Mouse (Mus musculus) thymus, adult 2 months (tissue): ENCODE measurements at regions not wholly inside any gene's neighbourhood (a gene's known extent, or its start where the extent isn't known, plus 50 kb on each side); places are given as distances from the start of the nearest gene placed in this dataset.

ENCODE experiments used
- CTCF ChIP-seq: fragments of 200-500 bp; IDR thresholded peaks from 2 replicates; pipeline ENCODE4 v1.5.1; 2012; ENCODE audit warnings: mild to moderate bottlenecking, control low read depth, low read length, moderate library complexity, borderline replicate concordance; ENCODE audit not compliant: control insufficient read depth, poor library complexity, insufficient read depth; ENCODE audit errors: extremely low read depth
- POLR2A ChIP-seq: fragments of 200-500 bp; IDR thresholded peaks from 2 replicates; pipeline ENCODE4 v1.6.1; 2012; ENCODE audit warnings: mild to moderate bottlenecking, low read length, control low read depth, moderate library complexity; ENCODE audit not compliant: control insufficient read depth, poor library complexity, insufficient read depth; ENCODE audit errors: extremely low read depth

GRCm38 (mm10) chr3:41328828-41329227 is 226.7 kb upstream of the Jade1 start:
- TF ChIP-seq POLR2A: no peak
- no peak for TF ChIP-seq CTCF
